Mouse (Mus musculus) lung, adult 2 months (tissue): ENCODE data around the gene Trim9.

Experiments
- CTCF ChIP-seq: fragments of 200-500 bp; IDR thresholded peaks from 2 replicates; pipeline ENCODE4 v1.5.1; 2011; ENCODE audit warnings: mild to moderate bottlenecking, low read length, control low read depth; ENCODE audit not compliant: insufficient read depth
- POLR2A ChIP-seq: fragments of 200-500 bp; IDR thresholded peaks from 2 replicates; pipeline ENCODE4 v1.6.1; 2011; ENCODE audit warnings: low read depth, mild to moderate bottlenecking, control low read depth, low read length, borderline replicate concordance; ENCODE audit errors: extremely low read depth

GRCm38 (mm10) chr12:70322790-70323189, 24.6 kb downstream of the Trim9 start:
- no peak for TF ChIP-seq CTCF
- TF ChIP-seq POLR2A = no peak
